Mouse (Mus musculus) urinary bladder, postnatal 4 days (tissue): ENCODE measurements around the gene Asz1.

ENCODE experiments used
- DNase-seq, 2 experiments: peaks; one replicate each; pipeline ENCODE4 v3.0.0; 2021 to 2022; ENCODE audit warnings: low spot score in 2 of 2

The Asz1 gene

GRCm38 (mm10) chr6:18108934-18109333 lies at the start of gene Asz1:
TSS of gene Asz1 (minus strand) at chr6:18109061.
- no peak for DNase-seq

GRCm38 (mm10) chr6:18153031-18153430 lies 44.2 kb upstream of the Asz1 start:
- DNase-seq = no peak

GRCm38 (mm10) chr6:18135246-18135645 lies 26.4 kb upstream of the Asz1 start:
- DNase-seq = no peak

DNA sequence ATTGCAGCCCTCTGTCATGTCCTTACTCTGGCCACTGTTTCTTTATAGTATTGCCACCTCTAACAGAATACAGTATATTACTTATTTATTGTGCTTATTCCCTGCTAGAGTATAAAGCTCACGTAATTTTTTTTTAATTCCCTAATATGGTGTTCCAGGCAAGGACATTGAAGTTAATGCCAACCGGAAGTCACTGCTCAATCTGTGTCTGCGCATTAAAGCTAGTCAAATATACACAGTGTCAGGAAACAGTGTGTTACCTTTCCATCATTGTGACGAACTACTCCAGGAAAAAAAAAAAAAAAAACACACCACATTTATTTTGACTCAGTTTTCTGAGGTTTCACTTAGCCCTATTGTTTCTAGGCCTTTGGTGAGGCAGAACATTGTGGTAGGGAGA lies 19.2 kb upstream of the Asz1 start:
- no peak for DNase-seq

GRCm38 (mm10) chr6:18127206-18127983 lies 18.5 kb upstream of the Asz1 start:
- no peak for DNase-seq

DNA sequence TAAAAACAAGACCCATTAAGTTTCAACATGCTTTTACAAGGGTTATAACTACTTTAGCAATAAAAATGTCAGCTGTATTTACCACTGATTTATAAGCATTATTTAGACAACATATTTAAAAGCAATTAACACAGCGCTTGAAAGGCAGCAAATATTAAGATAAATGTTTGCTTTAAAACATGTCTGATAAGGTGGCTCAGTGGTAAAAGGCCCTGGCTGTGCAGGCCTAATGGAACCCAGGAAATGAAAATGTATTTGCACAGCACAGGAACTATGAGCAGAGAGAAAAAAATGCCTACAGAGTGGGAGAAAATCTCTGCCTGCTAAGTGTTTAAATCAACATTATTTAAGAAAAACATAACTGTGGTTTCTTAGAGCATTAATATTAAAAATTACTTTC lies 12.0 kb downstream of the Asz1 start:
- DNase-seq = no peak

- no peak for DNase-seq
Measured at GRCm38 (mm10) chr6:18089098-18089497, 19.8 kb downstream of the Asz1 start.

DNA sequence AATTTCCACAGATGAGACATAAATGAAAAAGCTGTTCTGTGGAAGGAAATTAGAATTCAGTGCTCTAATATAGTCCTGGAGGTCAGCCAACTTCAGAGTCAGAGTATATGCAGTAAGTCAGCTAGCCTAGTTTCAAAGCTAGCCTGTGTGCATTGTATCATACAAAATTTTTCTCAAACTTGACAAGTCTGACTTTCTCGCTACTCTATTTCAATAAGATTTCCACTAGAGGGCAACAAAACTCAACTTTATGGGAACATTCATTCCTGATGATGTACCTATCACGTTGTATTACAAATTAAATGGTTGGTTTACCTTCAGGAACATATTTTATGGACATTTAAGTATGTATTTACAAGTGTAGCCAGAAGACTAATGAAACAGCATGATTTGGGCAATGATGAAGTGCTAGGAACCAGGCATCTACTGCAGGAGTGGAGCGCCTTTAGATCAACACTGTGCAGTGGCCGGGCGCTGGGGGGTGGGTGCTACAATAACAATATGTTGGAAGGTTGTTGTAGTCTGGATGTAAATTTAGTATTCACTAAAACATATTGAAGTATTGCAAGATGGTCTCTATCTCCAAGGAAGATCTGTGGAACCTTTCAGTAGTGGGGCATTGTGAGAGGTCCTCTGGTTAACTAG lies 21.6 kb downstream of the Asz1 start:
- DNase-seq = no peak

GRCm38 (mm10) chr6:18078615-18079014 lies 30.2 kb downstream of the Asz1 start:
- DNase-seq = no peak

GRCm38 (mm10) chr6:18076986-18077385 lies 31.9 kb downstream of the Asz1 start:
- DNase-seq = no peak

DNA sequence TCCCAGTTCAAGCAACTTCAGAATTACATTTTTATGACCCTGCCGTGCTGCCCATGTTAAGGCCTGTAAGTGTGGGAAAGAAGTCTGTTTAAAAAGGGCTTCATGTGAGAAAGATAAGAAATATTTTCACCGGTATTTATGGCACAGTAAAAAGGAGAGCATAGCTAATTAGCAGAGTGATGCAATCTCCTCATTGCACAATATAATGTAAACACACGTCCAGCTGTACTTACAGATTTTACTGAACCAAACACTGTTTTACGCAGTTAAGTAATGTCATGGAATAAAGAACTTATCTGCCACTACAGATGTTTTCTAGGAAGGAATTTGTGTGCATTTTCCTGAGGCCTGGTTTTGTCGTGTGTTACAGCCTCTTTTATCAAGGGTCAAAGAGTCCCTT lies 32.3 kb downstream of the Asz1 start:
- no peak for DNase-seq

DNA sequence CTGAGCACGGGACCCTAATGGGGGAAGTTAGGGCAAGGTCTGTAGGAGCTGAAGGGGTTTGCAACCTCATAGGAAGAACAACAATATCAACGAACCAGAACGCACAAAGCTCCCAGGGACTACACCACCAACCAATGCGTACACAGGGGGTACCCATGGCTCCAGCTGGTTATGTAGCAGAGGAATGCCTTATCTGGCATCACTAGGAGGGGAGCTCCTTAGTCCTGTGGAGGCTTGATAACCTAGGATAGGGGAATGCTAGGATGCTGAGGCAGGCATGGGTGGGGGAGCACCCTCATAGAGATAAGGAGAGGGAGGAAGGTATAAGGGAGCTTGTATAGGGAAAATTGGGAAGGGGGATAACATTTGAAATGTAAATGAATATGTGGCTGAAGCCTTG lies 51.0 kb downstream of the Asz1 start:
- DNase-seq = no peak

GRCm38 (mm10) chr6:18051702-18052101 lies 57.2 kb downstream of the Asz1 start:
- DNase-seq = no peak

GRCm38 (mm10) chr6:18044299-18044698 lies 64.6 kb downstream of the Asz1 start:
- no peak for DNase-seq

GRCm38 (mm10) chr6:18043172-18043571 lies 65.7 kb downstream of the Asz1 start:
- DNase-seq = no peak

- no peak for DNase-seq
Measured at GRCm38 (mm10) chr6:18032271-18032670, 76.6 kb downstream of the Asz1 start.

DNA sequence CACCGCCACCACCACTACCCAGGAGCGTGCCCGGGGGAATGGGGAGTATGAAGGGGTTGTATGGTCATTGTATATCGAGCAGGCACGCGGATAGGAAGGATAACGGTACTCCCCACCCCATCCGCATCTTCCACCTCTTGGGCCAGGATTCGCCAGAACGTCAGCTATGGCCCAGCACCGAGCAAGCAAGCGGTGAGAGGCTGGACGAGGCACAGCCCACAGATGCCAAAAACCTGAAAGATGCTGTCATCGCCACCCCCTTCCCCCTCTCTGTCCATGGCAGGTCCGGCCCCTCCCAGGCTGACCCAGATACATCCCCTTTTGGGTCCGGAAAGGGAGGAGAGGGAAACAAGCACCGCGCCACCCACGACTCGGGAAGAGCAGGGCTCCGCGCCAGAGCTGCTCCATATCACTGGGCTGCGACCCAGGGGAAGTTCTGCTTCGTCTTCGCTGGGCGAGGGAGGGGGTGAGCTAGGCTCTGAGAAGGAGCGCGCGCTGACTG lies 77.3 kb downstream of the Asz1 start:
- peak; percentile 78 to 82 for DNase-seq

GRCm38 (mm10) chr6:18030868-18031508 lies 77.9 kb downstream of the Asz1 start:
- no peak for DNase-seq

GRCm38 (mm10) chr6:18029746-18030656 lies 78.9 kb downstream of the Asz1 start, which contains the start of gene Wnt2:
TSS of gene Wnt2 (minus strand) at chr6:18030585.
- peak in 1 of 2 experiments; percentile 23 for DNase-seq

DNA sequence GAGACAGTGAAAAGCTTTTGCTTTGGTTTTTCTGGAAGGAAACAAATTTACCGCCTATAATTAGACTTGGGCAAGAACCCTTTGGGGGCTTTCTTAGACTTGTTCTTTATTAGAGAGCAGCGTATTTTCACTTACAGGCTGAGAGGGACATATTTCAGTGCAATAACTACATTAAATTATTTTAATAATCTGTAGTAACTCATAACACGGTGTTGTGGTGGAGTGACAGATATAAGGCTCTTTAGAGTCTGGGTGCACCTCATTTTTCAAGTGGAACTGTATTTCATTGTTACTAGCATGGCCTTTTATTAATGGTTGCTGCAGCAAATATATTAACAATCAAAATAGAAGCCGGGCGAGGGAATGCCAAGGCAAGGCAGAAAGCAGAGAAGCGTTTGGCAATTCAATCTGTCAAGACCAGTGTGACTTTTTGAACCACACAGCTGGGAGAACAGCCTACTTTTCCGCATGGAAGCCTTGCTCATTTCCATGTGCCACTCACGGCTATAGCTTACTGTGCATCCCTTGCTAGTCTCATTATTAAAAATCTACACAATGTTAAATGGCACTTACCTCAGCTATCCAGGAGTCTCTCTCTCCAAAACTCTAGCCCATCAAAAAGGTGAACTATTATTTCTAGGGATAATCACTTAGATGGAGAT lies 84.6 kb downstream of the Asz1 start:
- no peak for DNase-seq

DNA sequence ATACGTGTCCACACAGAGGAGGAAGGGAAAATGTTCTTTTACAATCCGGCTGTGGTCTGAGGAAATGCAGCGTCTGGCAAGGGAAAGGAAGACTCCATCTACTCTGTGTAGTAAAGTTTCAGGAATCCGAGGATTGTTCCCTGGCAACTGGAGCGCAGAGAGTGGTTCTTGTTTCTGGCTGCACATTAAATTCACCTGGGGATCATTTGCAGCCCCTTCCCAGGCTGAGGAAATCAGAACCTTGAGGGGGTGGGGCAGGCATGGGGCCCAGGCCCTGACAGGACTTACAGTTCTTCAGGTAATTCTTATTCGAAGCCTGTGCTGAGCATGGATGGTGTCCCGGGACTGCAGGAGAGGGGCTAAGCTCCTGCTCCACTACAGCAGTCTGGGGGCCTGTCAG lies 95.5 kb downstream of the Asz1 start:
- DNase-seq = no peak
